Mouse (Mus musculus) myocyte (in vitro differentiated cells): ENCODE results near the gene Hmcn2.

ENCODE experiments used
- CEBPB ChIP-seq: IDR thresholded peaks from 2 replicates; pipeline ENCODE4 v1.6.1; 2011; ENCODE audit warnings: mild to moderate bottlenecking, moderate library complexity; ENCODE audit not compliant: poor library complexity, insufficient read depth, severe bottlenecking
- E2F4 ChIP-seq: IDR thresholded peaks from one replicate; pipeline ENCODE4 v1.6.1; 2011; ENCODE audit warnings: mild to moderate bottlenecking, control low read depth, moderate library complexity; ENCODE audit not compliant: insufficient read depth
- MAX ChIP-seq: IDR thresholded peaks from one replicate; pipeline ENCODE4 v1.6.1; 2011; ENCODE audit warnings: low read depth, mild to moderate bottlenecking, control low read depth
- MYOD1 ChIP-seq, 3 experiments: IDR thresholded peaks; one replicate each; pipeline ENCODE4 v1.6.1; 2011; ENCODE audit warnings: control low read depth in 2 of 3, low read depth in 2 of 3, mild to moderate bottlenecking in 2 of 3, moderate library complexity in 1 of 3; ENCODE audit not compliant: insufficient read length in 2 of 3, control insufficient read depth in 1 of 3
- POLR2A ChIP-seq: IDR thresholded peaks from one replicate; pipeline ENCODE4 v1.6.1; 2011; ENCODE audit warnings: low read depth, mild to moderate bottlenecking, control low read depth, moderate library complexity; ENCODE audit not compliant: insufficient read length
- POLR2AphosphoS2 ChIP-seq: IDR thresholded peaks from one replicate; pipeline ENCODE4 v1.6.1; 2011; ENCODE audit warnings: low read depth, control low read depth; ENCODE audit not compliant: insufficient read length
- TCF12 ChIP-seq: IDR thresholded peaks from one replicate; pipeline ENCODE4 v1.6.1; 2011; ENCODE audit warnings: mild to moderate bottlenecking, control low read depth; ENCODE audit not compliant: poor library complexity, insufficient read depth, severe bottlenecking
- USF1 ChIP-seq: IDR thresholded peaks from one replicate; pipeline ENCODE4 v1.6.1; 2011; ENCODE audit warnings: low read depth, mild to moderate bottlenecking, control low read depth, moderate library complexity

DNA sequence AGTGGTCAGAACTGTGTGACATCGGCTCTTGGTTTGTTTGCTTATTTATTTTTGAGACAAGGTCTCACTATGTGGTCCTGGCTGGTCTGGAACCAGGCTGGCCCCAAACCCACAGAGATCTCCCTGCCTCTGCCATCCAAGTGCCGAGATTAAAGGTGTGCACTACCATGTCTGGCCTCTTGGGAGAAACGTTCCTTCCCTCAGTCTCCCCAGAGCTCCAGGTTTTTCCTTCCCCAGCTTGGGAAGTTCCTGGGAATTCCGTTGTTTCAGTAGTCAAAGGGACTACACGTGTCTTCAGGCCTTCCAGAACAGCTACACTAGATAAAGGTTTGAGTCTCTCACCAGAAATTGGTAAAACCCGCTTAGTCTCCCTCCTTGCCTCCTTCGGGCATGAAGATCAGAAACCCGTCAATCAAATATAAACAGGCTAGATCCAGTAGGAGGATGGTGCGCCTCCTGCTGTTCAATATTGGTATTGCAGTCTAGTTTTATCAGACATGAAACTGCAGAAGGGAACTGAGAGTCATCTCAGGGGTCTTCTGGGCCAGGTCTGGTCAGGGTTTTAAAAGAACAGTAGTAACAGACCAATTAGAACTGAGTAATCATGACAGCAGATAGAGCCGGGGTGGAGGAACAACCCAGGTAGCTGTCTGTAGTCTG lies 158.3 kb downstream of the Hmcn2 start:
- TF ChIP-seq CEBPB (no peak), MYOD1 (IDR thresholded peaks at IDR 0.05; ENCODE audit: control insufficient read depth in 1 of 3, insufficient read length in 2 of 3, low read depth in 2 of 3) (no peak), TCF12 (no peak), POLR2A (no peak), POLR2AphosphoS2 (no peak), USF1 (no peak), E2F4 (no peak), MAX (no peak)
